Mouse (Mus musculus): ENCODE measurements around the gene Sdha. TPM values are rescaled to one million over a fixed set of nuclear protein-coding genes. Genes with fewer than 3 reads are reported as not detected.

Sdha gene
- polyA plus RNA-seq (2015; fragmentation: Nextera tagmentation; extraction: Ambion mirVana) = 404 and 405 TPM in 2 replicates

- Histone ChIP-seq H3K27me3 (replicated peaks; ENCODE audit: control insufficient read depth, insufficient read depth, low read length) (no peaks in the 10 kb centered on the region), H3K27ac (ENCODE audit: low read length) (peak within 1 kb of the TSS; percentile 59), H3K9ac (ENCODE audit: low read depth, low read length) (peak within 1 kb of the TSS; percentile 73), H3K4me2 (ENCODE audit: low read depth, low read length) (peak within 1 kb of the TSS; percentile 55), H3K4me1 (ENCODE audit: control insufficient read depth, insufficient read depth, low read length) (peaks cover 9% of the 10 kb centered on the region; the same call in 1 of the 2 replicates), H3K9me3 (ENCODE audit: control insufficient read depth, low read length) (no peaks in the 10 kb centered on the region), H3K36me3 (ENCODE audit: control insufficient read depth, insufficient read depth, low read length) (0 out of 2 replicates have a peak, but pooled peaks cover 2% of the 10 kb centered on the region), H3K4me3 (ENCODE audit: low read length) (peak within 1 kb of the TSS; percentile 55)
- ATAC-seq = peak; percentile 98
- under 1% methylated on average over 57 of the region's 57 CpGs for WGBS
These were observed at the start of gene Sdha, which contains the start of gene Ccdc127 for GRCm38 (mm10) chr13:74349566-74350434. Gene Sdha (minus strand): TSS chr13:74350280. Gene Ccdc127 (plus strand): TSS chr13:74350309.

DNA sequence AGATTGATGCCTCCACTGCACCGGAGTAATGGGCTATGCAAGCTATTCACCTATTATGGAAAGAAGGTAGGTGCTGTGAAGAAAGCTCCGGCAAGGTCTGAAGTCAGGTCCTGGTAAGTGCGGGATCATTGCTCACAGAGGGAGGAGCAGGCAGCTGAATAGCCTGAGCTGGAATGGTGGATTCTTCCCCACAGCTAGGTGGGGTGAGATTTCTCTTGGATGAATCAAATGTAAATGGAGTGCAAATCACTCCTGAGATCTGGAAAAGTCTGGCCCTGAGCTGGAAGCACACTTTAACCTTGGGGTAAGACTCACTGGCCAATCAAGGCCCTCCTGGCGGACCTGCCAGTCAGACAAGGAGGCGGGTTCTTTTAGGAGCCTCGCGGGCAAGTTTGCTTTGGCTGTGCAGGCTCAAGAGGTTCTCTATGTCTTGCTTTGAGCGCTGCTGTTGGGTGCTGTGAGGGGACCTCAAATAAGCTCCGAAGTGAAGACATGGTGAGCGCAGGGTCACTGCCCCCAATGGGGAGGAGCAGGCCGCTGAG is 49.3 kb upstream of the Sdha start, which contains the start of gene Ftl1-ps1:
Gene Ftl1-ps1 (plus strand): TSS at position 397 of the 542 bp plus-strand sequence.
- Histone ChIP-seq H3K4me3 (ENCODE audit: low read length) (no peak within 1 kb of the TSS), H3K27ac (ENCODE audit: low read length) (no peak within 1 kb of the TSS), H3K4me1 (ENCODE audit: control insufficient read depth, insufficient read depth, low read length) (no peaks in the 10 kb centered on the region), H3K36me3 (ENCODE audit: control insufficient read depth, insufficient read depth, low read length) (no peaks in the 10 kb centered on the region), H3K4me2 (ENCODE audit: low read depth, low read length) (peak within 1 kb of the TSS; percentile 22), H3K27me3 (replicated peaks; ENCODE audit: control insufficient read depth, insufficient read depth, low read length) (no peaks in the 10 kb centered on the region), H3K9ac (ENCODE audit: low read depth, low read length) (no peak within 1 kb of the TSS), H3K9me3 (ENCODE audit: control insufficient read depth, low read length) (no peaks in the 10 kb centered on the region)
- WGBS = 13% methylated on average over 11 of the region's 11 CpGs
- ATAC-seq = 0 out of 2 replicates have a peak, but pooled peaks have one; percentile 44

- no peak overlapping the region for H3K4me2 ChIP-seq (ENCODE audit: low read depth, low read length)
- peaks cover 2% of the 10 kb centered on the region; the same call in 1 of the 2 replicates for H3K4me1 ChIP-seq (ENCODE audit: control insufficient read depth, insufficient read depth, low read length)
- no peaks in the 10 kb centered on the region for H3K36me3 ChIP-seq (ENCODE audit: control insufficient read depth, insufficient read depth, low read length)
- peak; percentile 10; the same call in 1 of the 2 replicates for ATAC-seq
- H3K9me3 ChIP-seq (ENCODE audit: control insufficient read depth, low read length) = no peaks in the 10 kb centered on the region
- 78% methylated on average over 2 of the region's 2 CpGs for WGBS
- no peak overlapping the region for H3K4me3 ChIP-seq (ENCODE audit: low read length)
- no peaks in the 10 kb centered on the region for H3K27me3 ChIP-seq (replicated peaks; ENCODE audit: control insufficient read depth, insufficient read depth, low read length)
- no peak overlapping the region for H3K27ac ChIP-seq (ENCODE audit: low read length)
- no peak overlapping the region for H3K9ac ChIP-seq (ENCODE audit: low read depth, low read length)
These were observed 41.1 kb upstream of the Sdha start for GRCm38 (mm10) chr13:74391156-74391555.

- Histone ChIP-seq H3K36me3 (ENCODE audit: control insufficient read depth, insufficient read depth, low read length) (no peaks in the 10 kb centered on the region), H3K27me3 (replicated peaks; ENCODE audit: control insufficient read depth, insufficient read depth, low read length) (no peaks in the 10 kb centered on the region), H3K4me3 (ENCODE audit: low read length) (peak within 1 kb of the TSS; percentile 80), H3K4me1 (ENCODE audit: control insufficient read depth, insufficient read depth, low read length) (peaks cover 2% of the 10 kb centered on the region; the same call in 1 of the 2 replicates), H3K9me3 (ENCODE audit: control insufficient read depth, low read length) (no peaks in the 10 kb centered on the region), H3K4me2 (ENCODE audit: low read depth, low read length) (peak within 1 kb of the TSS; percentile 68), H3K9ac (ENCODE audit: low read depth, low read length) (peak within 1 kb of the TSS; percentile 73), H3K27ac (ENCODE audit: low read length) (no peak within 1 kb of the TSS)
- under 1% methylated on average over 14 of the region's 14 CpGs for WGBS
- peak; percentile 94 for ATAC-seq
These were observed 40.4 kb upstream of the Sdha start, which contains the start of gene Zfp72 for GRCm38 (mm10) chr13:74390371-74390990. Gene Zfp72 (minus strand): TSS chr13:74390836.

DNA sequence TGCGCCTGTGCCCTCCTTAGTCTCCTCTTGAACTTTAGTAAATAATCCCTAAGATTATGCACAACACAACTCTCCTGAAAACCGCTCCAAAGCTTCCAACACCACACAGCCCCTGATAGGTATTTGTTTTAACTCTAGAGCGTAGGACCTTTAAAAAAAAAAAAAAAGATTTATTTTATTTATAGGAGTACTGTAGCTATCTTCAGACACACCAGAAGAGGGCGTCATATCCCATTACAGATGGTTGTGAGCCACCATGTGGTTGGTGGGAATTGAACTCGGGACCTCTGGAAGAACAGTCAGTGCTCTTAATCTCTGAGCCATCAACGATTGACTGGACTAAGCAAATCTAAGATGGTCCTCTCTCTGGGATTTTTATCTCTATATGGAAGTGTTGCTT is 39.6 kb upstream of the Sdha start:
- peak overlapping the region; percentile 68 for H3K4me2 ChIP-seq (ENCODE audit: low read depth, low read length)
- no peaks in the 10 kb centered on the region for H3K27me3 ChIP-seq (replicated peaks; ENCODE audit: control insufficient read depth, insufficient read depth, low read length)
- no peaks in the 10 kb centered on the region for H3K9me3 ChIP-seq (ENCODE audit: control insufficient read depth, low read length)
- ATAC-seq = 0 out of 2 replicates have a peak, but pooled peaks have one; percentile 14
- peak overlapping the region; percentile 80 for H3K4me3 ChIP-seq (ENCODE audit: low read length)
- H3K4me1 ChIP-seq (ENCODE audit: control insufficient read depth, insufficient read depth, low read length) = peaks cover 2% of the 10 kb centered on the region; the same call in 1 of the 2 replicates
- no peaks in the 10 kb centered on the region for H3K36me3 ChIP-seq (ENCODE audit: control insufficient read depth, insufficient read depth, low read length)
- 58% methylated on average over 6 of the region's 6 CpGs for WGBS
- H3K27ac ChIP-seq (ENCODE audit: low read length) = no peak overlapping the region
- H3K9ac ChIP-seq (ENCODE audit: low read depth, low read length) = no peak overlapping the region

- H3K9ac ChIP-seq (ENCODE audit: low read depth, low read length) = no peak overlapping the region
- no peaks in the 10 kb centered on the region for H3K27me3 ChIP-seq (replicated peaks; ENCODE audit: control insufficient read depth, insufficient read depth, low read length)
- ATAC-seq = no peak
- no peak overlapping the region for H3K27ac ChIP-seq (ENCODE audit: low read length)
- H3K4me1 ChIP-seq (ENCODE audit: control insufficient read depth, insufficient read depth, low read length) = peaks cover 2% of the 10 kb centered on the region; the same call in 1 of the 2 replicates
- no peaks in the 10 kb centered on the region for H3K36me3 ChIP-seq (ENCODE audit: control insufficient read depth, insufficient read depth, low read length)
- no peak overlapping the region for H3K4me2 ChIP-seq (ENCODE audit: low read depth, low read length)
- H3K4me3 ChIP-seq (ENCODE audit: low read length) = no peak overlapping the region
- WGBS = 39% methylated on average over 3 of the region's 3 CpGs
- no peaks in the 10 kb centered on the region for H3K9me3 ChIP-seq (ENCODE audit: control insufficient read depth, low read length)
These were observed 32.2 kb upstream of the Sdha start for GRCm38 (mm10) chr13:74382289-74382688.

DNA sequence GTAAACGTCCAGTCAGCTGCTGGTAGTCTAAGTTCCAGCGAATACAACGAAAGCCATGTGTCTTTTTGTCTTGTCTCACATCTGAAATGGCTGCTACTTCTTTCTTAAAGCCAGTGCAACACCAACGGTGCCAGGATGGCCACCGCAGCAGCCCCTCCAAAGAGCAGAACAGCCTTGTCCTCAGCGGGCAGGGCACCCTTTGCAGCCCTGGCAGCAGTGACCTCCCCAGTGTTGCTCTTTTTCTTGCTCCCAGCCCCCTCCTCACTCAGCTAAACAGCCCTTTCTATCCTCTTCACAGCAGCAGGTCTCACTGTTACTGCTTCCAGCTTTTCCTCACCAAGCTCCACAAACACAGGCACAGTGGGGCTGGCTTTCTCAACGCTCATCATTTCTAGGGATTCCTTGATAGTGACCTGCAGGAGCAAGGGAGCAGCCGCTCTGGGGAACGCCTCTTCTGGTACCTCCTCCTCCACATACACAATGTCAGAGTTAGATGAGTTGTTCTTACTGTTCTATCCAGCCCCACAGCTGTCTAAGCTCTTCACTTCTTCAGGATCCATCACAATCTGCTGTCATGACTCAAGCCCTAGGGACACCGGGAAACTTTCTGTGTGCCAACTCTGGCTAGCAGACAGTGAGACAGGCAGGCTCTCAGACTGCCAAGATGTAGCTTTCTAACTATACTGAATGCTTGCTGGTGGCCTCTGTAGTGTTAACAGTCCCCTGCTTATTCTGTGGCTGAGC is 31.6 kb upstream of the Sdha start:
- WGBS = 69% methylated on average over 10 of the region's 10 CpGs
- Histone ChIP-seq H3K4me1 (ENCODE audit: control insufficient read depth, insufficient read depth, low read length) (peaks cover 2% of the 10 kb centered on the region; the same call in 1 of the 2 replicates), H3K9me3 (ENCODE audit: control insufficient read depth, low read length) (no peaks in the 10 kb centered on the region), H3K27me3 (replicated peaks; ENCODE audit: control insufficient read depth, insufficient read depth, low read length) (no peaks in the 10 kb centered on the region), H3K4me2 (ENCODE audit: low read depth, low read length) (no peak overlapping the region), H3K27ac (ENCODE audit: low read length) (no peak overlapping the region), H3K36me3 (ENCODE audit: control insufficient read depth, insufficient read depth, low read length) (no peaks in the 10 kb centered on the region), H3K4me3 (ENCODE audit: low read length) (no peak overlapping the region), H3K9ac (ENCODE audit: low read depth, low read length) (peak overlapping the region; percentile 33; the same call in 1 of the 2 replicates)
- ATAC-seq = no peak

DNA sequence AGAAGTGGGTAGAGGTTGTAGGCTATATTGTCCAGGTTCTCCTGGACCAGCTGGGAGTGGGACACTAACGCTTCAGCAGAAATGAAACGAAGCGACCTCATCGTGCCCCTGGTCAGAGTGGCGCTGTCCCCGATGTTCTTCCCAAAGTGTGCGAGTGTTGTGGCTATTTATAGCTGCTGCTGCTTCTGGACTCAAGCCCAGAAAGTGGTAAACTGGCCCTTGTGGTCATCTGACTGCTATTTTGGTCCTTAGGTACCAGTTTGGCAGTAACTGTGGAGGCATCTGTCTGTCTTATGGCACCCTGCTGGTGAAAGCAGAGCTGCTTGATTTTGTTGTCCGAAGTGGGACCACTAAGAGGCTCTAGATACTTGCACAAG is 13.8 kb upstream of the Sdha start, which contains the start of gene Lrrc14b:
Gene Lrrc14b (minus strand): TSS at position 147 of the 377 bp plus-strand sequence.
- Histone ChIP-seq H3K27me3 (replicated peaks; ENCODE audit: control insufficient read depth, insufficient read depth, low read length) (no peaks in the 10 kb centered on the region), H3K4me2 (ENCODE audit: low read depth, low read length) (no peak within 1 kb of the TSS), H3K9ac (ENCODE audit: low read depth, low read length) (no peak within 1 kb of the TSS), H3K4me3 (ENCODE audit: low read length) (no peak within 1 kb of the TSS), H3K9me3 (ENCODE audit: control insufficient read depth, low read length) (no peaks in the 10 kb centered on the region), H3K36me3 (ENCODE audit: control insufficient read depth, insufficient read depth, low read length) (peaks cover 14% of the 10 kb centered on the region; the same call in 1 of the 2 replicates), H3K4me1 (ENCODE audit: control insufficient read depth, insufficient read depth, low read length) (no peaks in the 10 kb centered on the region), H3K27ac (ENCODE audit: low read length) (no peak within 1 kb of the TSS)
- no peak for ATAC-seq
- 72% methylated on average over 8 of the region's 8 CpGs for WGBS
